Mouse (Mus musculus) heart, adult 2 months (tissue): ENCODE measurements at regions not wholly inside any gene's neighbourhood (a gene's known extent, or its start where the extent isn't known, plus 50 kb on each side); places are given as distances from the start of the nearest gene placed in this dataset.

ENCODE experiments used
- DNase-seq, 2 experiments: peaks; one replicate each; pipeline ENCODE4 v3.0.0; 2021
- H3K27ac ChIP-seq: fragments of 200-600 bp; 2 replicates; pipeline ENCODE4 v1.8.1; 2022
- H3K27me3 ChIP-seq: fragments of 200-500 bp; 2 replicates; pipeline ENCODE4 v1.6.1; 2012; ENCODE audit warnings: mild to moderate bottlenecking, low read length, inconsistent platforms, mixed read lengths; ENCODE audit not compliant: control insufficient read depth, insufficient read depth
- H3K36me3 ChIP-seq: fragments of 200-500 bp; 2 replicates; pipeline ENCODE4 v1.6.1; 2012; ENCODE audit warnings: low read length, inconsistent platforms; ENCODE audit not compliant: control insufficient read depth, insufficient read depth
- H3K4me1 ChIP-seq: fragments of 200-500 bp; 2 replicates; pipeline ENCODE4 v1.6.1; 2011; ENCODE audit warnings: low read length; ENCODE audit not compliant: control insufficient read depth, insufficient read depth
- H3K4me3 ChIP-seq: fragments of 200-600 bp; 2 replicates; pipeline ENCODE4 v1.8.1; 2022
- H3K79me2 ChIP-seq: fragments of 200-500 bp; replicated peaks from 2 replicates; pipeline ENCODE4 v1.6.1; 2012; ENCODE audit warnings: mild to moderate bottlenecking, inconsistent platforms, low read length, moderate library complexity, mixed read lengths; ENCODE audit not compliant: control insufficient read depth, insufficient read depth
- H3K9ac ChIP-seq: fragments of 200-500 bp; 2 replicates; pipeline ENCODE4 v1.6.1; 2012; ENCODE audit warnings: low read depth, mild to moderate bottlenecking, control low read depth, inconsistent platforms, low read length, mixed read lengths
- CTCF ChIP-seq: fragments of 200-600 bp; IDR thresholded peaks from 2 replicates; pipeline ENCODE4 v1.8.1; 2022; ENCODE audit warnings: antibody characterized with exemption, mild to moderate bottlenecking, moderate library complexity
- EP300 ChIP-seq: fragments of 200-500 bp; IDR thresholded peaks from 2 replicates; pipeline ENCODE4 v1.6.1; 2011; ENCODE audit warnings: low read depth, low read length, control low read depth; ENCODE audit not compliant: insufficient read depth
- POLR2A ChIP-seq: fragments of 200-500 bp; IDR thresholded peaks from 2 replicates; pipeline ENCODE4 v1.6.1; 2011; ENCODE audit warnings: mild to moderate bottlenecking, low read depth, low read length, control low read depth; ENCODE audit not compliant: insufficient read depth
- WGBS: fragments of 180-500 bp; shearing (Covaris S2); methylation state at CpG from one replicate; pipeline ENCODE4 v1.1.7; 2018; 5-methylcytosine and 5-hydroxymethylcytosine counted together
- intact Hi-C: fragments of 180-260 bp; cut with DNase I; formaldehyde crosslinking; loops from one replicate; pipeline ENCODE4 v1.15.1; 2025

DNA sequence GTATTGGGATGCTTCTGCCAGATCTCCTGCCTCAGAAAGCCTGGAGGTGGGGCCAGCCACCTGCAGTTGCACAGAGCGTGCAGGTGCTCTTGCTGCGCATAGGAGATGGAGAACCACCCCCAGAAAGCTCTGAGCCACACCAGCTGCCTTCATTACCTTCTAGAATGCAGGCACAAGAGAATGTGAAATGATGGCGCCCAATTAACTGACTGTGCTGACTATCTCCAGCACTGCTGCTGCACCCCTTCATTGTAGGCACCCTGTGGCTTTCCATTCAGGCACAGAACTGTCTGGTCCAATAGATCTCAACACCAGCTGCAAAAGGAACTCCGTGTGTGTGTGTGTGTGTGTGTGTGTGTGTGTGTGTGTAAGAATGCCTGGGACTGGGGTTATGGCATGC is 138.6 kb downstream of the H2al1j start:
- no peaks in the 10 kb centered on the region for H3K36me3 ChIP-seq
- TF ChIP-seq POLR2A (no peak), CTCF (no peak), EP300 (no peak)
- H3K9ac ChIP-seq: no peak overlapping the region
- intact Hi-C loops: no loop called here
- no peaks in the 10 kb centered on the region for H3K4me1 ChIP-seq
- H3K4me3 ChIP-seq: no peak overlapping the region
- no peaks in the 10 kb centered on the region for H3K79me2 ChIP-seq
- DNase-seq: no peak
- H3K27ac ChIP-seq: no peak overlapping the region
- 81% methylated on average over 4 of the region's 4 CpGs for WGBS
- no peaks in the 10 kb centered on the region for H3K27me3 ChIP-seq

DNA sequence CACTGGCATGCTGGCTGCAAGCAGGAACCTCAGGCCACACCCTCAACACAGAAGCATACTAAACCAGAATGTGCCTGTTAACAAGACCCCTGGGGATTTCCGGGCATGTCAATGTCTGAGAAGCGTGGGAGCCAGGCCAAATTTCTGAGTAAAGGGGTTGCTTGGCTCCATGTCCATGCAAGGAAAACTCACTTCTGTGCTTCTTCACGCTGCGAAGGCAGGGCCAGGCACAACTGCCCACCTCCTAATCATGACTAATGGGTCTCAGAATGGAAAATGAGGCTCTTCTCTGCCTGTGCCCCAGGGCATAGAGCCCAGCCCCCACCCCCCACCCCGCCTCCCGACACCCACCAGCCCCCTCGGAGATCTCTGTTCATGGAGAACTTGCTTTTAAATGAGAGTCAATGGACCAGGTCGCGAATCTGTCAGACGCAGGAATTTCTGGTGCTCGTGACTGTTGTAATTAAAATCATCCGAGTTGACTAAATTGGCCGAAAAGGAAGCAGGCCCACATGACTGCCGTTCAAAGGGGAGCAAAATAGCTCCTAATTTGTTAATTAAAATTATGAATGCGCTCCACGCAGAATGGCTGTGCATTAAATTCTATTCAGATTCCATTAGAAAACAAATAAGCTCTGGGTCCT is 152.2 kb downstream of the H2al1j start:
- 83% methylated on average over 16 of the region's 16 CpGs for WGBS
- TF ChIP-seq POLR2A: no peak
- no peak for TF ChIP-seq EP300
- no peak for TF ChIP-seq CTCF
- Histone ChIP-seq H3K36me3 (no peaks in the 10 kb centered on the region), H3K4me1 (no peaks in the 10 kb centered on the region; the same call in 1 of the 2 replicates), H3K27ac (no peak overlapping the region), H3K4me3 (no peak overlapping the region), H3K27me3 (no peaks in the 10 kb centered on the region), H3K79me2 (no peaks in the 10 kb centered on the region), H3K9ac (no peak overlapping the region)
- no peak for DNase-seq
- intact Hi-C loops: no loop called here

GRCm38 (mm10) chrX:11482141-11482540 is 154.5 kb downstream of the H2al1j start:
- Histone ChIP-seq H3K27ac (no peak overlapping the region), H3K4me1 (no peaks in the 10 kb centered on the region; the same call in 1 of the 2 replicates), H3K36me3 (no peaks in the 10 kb centered on the region), H3K79me2 (no peaks in the 10 kb centered on the region), H3K9ac (no peak overlapping the region), H3K4me3 (no peak overlapping the region), H3K27me3 (no peaks in the 10 kb centered on the region)
- TF ChIP-seq EP300 (no peak), POLR2A (no peak), CTCF (no peak)
- intact Hi-C loops: no loop called here
- DNase-seq: peak in 1 of 2 experiments; percentile 5
- WGBS: 64% methylated on average over 7 of the region's 7 CpGs

- no peaks in the 10 kb centered on the region for H3K36me3 ChIP-seq
- no peak overlapping the region for H3K27ac ChIP-seq
- intact Hi-C loops: no loop called here
- no peak for DNase-seq
- H3K4me1 ChIP-seq: no peaks in the 10 kb centered on the region; the same call in 1 of the 2 replicates
- no peaks in the 10 kb centered on the region for H3K79me2 ChIP-seq
- H3K4me3 ChIP-seq: no peak overlapping the region
- TF ChIP-seq POLR2A (no peak), EP300 (no peak)
- H3K9ac ChIP-seq: no peak overlapping the region
- no peaks in the 10 kb centered on the region for H3K27me3 ChIP-seq
- WGBS: 40% methylated on average over 2 of the region's 2 CpGs
Measured at GRCm38 (mm10) chrX:11486588-11486987, 159.0 kb downstream of the H2al1j start.

- Histone ChIP-seq H3K36me3 (no peaks in the 10 kb centered on the region), H3K9ac (no peak overlapping the region), H3K27ac (no peak overlapping the region), H3K79me2 (no peaks in the 10 kb centered on the region), H3K27me3 (no peaks in the 10 kb centered on the region), H3K4me1 (no peaks in the 10 kb centered on the region), H3K4me3 (no peak overlapping the region)
- DNase-seq: no peak
- WGBS: 66% methylated on average over 5 of the region's 5 CpGs
- intact Hi-C loops: no loop called here
- no peak for TF ChIP-seq EP300
- TF ChIP-seq POLR2A: no peak
- TF ChIP-seq CTCF: no peak
Measured at GRCm38 (mm10) chrX:11487876-11488275, 160.3 kb downstream of the H2al1j start.

DNA sequence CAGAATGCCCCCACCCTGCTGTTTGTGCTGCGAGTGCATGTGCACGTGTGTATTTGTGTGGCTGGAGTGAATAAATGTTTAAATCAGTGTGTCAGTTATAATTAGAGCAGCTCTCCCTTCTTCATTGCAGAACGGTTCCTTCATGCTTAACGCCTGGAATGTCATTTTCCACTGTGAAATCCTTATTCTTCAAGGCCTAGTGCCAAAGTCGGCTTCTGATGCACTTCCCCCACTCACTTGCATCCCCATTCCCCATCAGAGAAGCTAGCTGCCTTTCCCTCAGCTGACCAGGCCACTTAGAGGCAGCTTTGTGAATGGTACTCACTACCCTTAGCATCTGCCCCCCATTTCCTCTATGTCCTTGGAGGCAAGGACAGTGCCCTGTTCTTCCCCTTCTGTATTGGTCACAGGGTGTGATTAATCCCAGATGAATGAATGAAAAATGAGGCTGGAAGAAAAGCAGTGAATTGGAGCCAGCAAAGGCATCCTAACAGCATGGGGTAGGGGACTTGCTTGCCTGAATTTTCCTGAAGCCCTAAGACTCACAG is 162.6 kb downstream of the H2al1j start:
- Histone ChIP-seq H3K9ac (no peak overlapping the region), H3K27ac (no peak overlapping the region), H3K79me2 (no peaks in the 10 kb centered on the region), H3K27me3 (no peaks in the 10 kb centered on the region), H3K4me3 (no peak overlapping the region), H3K36me3 (no peaks in the 10 kb centered on the region), H3K4me1 (no peaks in the 10 kb centered on the region; the same call in 1 of the 2 replicates)
- intact Hi-C loops: loop anchor here (5.0 kb wide), 1 partner anchor 73 kb away; no protein-coding TSS in a partner anchor
- TF ChIP-seq EP300: no peak
- TF ChIP-seq POLR2A: no peak
- no peak for TF ChIP-seq CTCF
- no peak for DNase-seq
- WGBS: 67% methylated on average over 5 of the region's 5 CpGs
